Mouse (Mus musculus) cerebellum, adult 8-10 months (tissue): Measurements from ENCODE around the gene Mettl16.
"Not testable (repeated sequence)": the region's sequence is repeated elsewhere in the genome, so short reads cannot be mapped to it uniquely, and the experiment has no call there.

Experiments
- DNase-seq: peaks from one replicate; pipeline ENCODE4 v3.0.0; 2022

Mettl16 gene

DNA sequence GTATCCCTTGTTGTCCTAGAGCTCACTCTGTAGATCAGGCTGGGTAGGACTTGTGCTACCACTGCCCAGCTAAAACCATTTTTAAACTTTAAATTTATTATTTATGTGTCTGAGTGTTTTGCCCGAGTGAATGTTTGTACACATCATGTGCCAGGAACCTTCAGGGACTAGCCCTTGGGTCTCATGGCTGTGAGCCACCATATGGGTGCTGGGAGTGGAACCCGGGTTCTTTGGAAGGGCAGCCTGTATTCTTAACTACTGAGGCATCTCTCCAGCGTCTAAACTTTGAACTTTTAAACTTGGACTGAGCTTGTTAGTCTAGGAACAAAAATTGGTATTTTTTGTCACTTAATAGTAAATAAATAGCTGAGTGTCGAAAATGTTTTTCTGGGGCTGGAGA is 22.2 kb downstream of the Mettl16 start:
- no peak for DNase-seq

DNA sequence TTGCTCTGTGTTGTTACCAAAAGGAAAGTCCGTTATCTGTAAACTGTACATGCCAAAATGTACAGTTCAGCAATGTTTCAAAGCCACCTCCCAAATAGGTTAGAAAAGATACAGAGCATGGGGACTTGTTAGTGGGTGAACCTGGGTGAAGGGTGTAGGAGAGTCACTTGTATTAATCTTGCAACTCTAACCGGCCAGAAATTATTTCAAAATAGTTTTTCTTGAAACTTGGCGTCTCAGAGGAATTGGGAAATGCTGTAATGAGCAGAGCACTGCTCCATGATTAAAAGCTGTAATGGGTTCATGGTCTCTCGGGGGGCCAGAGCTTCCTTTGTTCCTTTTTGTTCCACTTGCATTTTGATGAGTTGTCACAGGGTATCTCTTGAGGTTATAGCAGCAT is 30.0 kb downstream of the Mettl16 start:
- DNase-seq = no peak

DNA sequence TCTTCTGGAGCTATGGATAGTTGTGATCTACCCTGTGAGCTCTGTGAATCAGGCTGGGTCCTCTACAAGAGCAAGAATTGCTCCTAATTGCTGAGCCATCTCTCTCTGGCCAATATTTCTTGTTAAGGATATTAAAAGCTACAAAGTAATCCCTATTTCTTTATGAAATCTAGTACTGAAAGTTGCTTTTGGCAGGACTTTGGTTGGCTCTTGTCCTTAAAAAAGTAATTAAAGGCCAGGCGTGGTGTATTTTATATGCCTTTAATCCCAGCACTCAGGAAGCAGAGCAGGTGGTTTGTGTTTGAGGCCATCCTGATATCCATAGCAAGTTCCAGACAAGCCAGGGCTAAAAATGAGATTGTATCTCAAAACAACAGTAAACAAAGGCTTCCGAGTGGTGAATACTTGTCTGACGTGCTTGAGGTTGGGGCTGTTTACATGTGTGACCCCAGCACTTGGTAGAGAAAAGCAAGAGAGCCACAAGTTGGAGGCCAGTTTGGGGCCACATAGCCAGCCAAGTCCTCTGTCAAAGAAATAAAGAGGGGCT is 33.5 kb downstream of the Mettl16 start:
- DNase-seq = no peak

DNA sequence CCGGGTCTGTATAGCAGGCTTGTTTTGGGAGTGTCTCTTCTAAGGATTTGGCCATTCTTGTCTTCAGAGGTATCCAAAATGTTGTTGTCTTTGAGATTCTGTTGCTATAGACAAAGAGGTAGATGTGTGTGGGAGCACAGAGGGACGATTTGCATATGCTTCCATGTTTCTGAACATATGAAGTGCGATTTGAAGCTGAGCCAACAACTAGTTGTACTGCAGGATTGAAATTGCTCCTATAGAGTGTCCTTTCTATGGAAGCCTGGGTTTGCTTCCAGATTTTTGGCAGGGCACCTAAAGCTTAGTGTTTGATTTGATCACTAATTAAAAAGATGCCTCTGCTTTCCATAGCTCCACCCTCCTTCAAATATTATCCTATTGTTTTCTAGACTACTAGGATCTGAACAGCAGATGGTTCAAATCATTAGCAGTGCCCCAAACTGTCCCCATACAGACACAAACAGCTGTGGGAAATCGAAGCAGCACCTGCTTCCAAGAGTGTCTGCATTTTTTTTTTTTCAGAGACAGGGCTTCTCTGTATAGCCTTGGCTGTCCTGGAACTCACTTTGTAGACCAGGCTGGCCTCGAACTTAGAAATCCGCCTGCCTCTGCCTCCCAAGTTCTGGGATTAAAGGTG is 36.7 kb downstream of the Mettl16 start:
- DNase-seq = no peak

DNA sequence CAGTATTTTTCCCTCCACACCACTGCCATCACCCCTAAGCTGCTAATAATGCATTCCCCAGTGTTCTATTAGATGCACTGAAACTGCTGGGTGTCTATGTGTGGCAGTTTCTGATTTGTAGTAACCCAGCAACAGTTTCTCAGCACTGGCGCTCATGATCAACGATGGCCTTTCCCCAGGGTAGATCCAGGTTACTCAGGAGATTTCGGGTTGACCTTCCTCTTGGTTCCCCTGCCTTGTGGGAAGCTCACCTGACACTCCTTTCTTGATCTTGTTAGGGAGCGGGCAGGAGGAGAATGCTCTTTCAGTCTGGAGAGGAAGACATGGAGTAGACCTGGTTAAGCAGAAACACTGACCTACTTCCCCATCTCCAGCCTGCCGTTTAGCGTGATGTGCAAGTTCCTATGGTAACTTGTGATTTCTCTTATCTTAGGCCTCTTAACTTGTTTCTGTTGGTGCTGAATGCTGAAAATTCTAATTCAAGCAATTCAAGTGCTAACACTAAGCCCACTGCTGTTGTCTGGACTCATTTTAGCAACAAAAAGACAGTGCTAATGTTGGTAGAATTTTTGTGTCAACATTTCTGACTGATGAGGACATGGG is 37.7 kb downstream of the Mettl16 start:
- DNase-seq = no peak

DNA sequence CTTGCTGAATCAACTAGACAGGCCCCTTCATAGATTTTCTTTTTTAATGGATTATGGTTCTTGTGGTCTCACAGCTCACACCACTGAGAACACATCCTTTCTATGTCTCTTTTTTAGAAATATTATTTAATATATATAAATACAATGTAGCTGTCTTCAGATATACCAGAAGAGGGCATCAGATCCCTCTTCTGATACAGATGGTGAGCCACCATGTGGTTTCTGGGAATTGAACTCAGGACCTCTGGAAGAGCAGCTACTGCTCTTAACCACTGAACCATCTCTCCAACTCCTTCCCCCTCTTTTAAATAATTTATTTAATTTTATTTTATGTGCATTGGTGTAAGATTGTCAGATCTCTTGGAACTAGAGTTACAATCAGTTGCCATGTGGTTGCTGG is 39.5 kb downstream of the Mettl16 start:
- no peak for DNase-seq

DNA sequence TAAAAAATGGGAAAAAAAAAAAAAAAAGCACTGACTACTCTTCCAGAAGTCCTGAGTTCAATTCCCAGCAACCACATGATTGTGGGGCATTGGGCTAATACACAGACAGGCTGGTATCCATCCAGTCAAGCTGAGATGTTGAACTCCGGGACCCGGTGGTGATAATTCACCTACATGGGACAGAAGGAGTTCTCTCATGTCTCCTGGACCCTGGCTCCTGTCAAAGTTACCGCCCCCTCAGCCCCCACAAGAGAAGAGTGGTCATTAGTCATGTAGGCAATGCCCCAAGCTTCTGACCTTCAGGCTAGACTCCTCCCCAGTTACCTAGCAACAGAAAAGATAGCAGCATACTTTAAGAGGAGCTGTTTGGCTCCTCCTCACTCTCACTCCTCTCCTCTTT is 40.4 kb downstream of the Mettl16 start:
- not testable (repeated sequence) for DNase-seq

DNA sequence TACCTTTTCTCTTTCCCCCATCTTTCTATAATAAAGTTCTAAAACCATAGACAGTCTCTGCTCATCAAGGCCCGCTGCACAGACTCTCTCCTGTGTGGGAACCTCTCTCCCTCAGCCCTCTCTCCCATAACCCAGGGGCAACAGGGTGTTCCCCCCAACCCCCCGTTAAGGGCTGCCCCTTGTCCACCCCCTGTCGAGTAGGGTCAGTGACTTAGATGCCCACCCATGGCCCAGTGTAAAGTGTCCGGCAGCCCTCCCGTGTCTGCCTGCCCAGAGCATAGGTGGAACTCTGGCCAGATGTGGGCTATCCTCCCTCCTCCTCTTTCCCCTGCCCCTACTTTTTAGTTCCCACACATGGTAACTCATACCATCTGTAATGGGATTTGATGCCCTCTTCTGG is 40.9 kb downstream of the Mettl16 start:
- DNase-seq = no peak

DNA sequence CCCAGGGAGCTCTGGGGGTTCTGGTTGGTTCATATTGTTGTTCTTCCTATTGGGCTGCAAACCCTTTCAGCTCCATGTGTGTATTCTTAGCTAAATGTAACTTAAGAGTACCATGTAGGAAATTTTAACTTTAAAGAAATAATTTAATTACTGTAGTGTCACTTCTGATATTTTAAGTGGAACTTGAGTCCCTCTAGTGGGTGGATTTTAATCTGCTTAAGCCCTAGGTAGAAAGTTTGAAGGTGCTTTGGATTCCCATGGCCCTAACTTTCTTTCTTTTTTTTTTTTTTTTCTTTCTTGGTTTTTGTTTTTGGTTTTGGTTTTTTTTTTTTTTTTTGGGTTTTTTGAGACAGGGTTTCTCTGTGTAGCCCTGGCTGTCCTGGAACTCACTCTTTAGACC is 45.2 kb downstream of the Mettl16 start:
- no peak for DNase-seq

DNA sequence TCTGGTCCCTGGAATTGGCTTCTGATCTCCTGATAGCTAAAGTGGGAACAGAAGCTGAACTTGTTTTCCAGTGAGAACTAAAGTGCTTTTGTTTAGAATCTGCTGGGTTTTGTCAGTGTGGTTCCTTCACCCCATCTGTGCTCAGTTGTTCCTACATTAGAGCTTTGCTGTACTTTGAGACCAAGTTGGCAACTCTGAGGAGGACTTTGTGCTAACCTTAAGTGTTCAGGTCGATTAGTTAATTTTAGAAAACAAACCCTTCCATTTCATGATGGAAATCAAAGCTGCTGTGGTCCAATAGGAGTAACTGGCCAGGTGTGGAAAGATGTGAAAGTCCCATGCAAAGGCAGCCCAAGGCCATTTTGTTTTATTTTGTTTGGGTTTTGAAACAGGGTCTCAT is 50.3 kb downstream of the Mettl16 start:
- DNase-seq = no peak

DNA sequence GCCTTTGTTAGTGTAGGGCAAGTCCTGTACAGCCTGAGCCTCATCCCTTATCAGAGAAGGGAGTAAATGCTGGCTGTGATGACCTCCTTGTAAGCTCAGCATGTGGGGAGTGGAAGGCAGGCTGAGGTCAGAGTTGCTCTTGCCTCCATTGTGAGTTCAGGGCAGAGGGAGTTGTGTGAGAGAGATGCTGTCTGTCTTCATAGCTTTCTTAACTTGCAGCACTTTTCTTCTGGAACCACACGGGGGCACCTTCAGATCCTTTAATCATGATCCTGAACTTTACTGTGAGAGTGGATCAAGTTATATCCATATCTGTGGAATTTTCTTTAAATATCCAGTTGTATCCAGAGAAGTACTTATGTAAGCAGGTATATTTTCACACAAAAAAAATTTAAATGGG is 50.8 kb downstream of the Mettl16 start:
- no peak for DNase-seq

DNA sequence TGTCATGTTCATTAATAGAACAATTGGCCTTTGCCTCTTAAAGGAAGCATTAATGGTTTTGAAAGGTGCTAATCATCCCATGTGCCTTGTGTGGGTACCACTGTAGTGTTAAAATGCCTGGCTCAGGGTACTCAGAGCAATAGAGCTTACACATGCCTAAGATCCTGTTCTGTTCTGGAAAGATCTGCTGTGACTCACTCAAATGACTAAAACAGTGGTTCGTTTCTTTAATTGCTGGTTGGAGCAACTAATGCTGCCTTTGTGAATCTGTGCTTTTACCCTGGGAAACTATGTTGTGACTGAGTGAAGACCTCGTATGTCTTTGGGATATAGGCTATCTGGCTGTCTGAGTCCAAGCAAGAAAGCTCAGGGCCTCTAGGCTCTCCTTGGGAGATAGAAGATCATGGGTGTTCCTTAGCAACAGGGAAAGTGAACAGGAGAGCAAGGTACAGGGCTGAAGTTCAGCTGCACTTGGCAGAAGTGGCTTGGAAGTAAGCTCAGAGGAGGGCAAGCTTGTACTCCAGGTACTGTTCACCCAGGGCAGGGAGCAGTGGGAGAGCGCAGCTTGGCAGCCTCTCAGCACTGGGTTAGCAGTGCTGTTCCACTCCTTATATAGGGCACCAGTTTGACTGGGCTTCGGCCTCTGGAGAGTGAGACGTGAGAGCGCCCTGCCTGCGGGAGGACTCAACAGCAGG is 52.3 kb downstream of the Mettl16 start:
- DNase-seq = no peak

DNA sequence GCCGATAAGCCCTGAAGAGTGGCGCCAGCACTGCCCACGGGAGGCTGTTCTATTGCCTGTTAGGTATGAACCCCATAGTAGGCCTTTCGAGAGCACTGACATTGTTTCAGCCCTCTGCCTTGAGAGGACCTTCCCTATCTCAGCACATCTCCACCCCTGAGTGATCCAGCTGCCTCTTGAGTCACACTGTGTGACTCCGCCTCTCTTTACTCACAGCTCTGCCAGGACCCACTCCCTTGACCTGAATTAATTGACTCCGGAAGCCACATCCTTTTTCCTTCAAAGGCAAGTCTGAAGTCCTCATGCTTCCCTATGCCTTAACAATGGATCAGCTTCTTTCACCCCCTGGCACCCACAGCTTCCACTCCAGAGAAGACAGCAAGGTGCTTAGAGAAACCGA is 55.5 kb downstream of the Mettl16 start:
- no peak for DNase-seq

DNA sequence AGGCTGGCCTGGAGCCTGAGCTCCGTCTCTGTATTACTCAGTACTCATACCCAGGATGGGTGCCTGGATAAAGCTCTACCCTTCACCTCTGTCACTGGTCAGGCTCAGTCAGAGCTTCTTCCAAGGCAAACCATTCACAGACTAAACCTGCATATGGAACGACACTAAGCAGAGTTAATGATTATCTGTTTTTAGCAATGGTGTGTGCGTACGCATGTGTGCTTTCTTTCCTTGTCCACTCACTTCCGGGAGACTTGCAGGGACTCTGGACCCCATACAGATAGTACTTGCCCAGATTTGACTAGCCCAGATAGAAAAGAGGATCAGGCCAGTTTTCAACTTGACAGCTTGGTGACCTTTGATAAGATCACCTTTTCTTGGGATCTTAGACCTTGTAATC is 56.1 kb downstream of the Mettl16 start:
- DNase-seq = no peak

DNA sequence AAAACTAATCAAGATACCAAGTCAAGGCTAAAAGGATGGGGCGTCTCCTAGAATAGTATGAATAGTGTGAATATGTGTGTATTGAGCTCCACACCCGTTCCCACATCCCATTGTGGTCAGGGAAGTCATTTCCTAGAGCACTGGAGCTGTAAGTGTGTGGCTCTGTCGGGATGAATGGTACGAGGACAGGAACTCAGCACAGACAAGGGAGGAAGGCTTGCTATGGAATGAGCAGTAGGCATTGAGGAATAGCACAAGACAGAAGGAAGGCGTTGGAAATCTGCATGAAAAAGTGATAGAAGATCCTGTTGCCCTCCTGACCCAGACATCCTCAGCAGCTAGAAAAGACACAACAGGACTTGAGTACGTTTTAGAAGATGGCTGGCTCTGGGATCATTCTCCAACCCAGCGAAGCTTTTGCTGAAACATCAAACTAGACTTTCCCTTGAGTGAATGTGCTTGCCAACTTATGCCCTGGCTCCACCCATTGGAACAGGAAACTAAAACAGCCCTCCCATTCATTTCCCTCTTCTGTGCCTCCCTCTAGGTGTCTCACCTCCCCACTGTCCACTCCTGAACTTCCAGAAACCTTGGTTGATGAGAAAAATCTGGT is 57.3 kb downstream of the Mettl16 start:
- DNase-seq = no peak

DNA sequence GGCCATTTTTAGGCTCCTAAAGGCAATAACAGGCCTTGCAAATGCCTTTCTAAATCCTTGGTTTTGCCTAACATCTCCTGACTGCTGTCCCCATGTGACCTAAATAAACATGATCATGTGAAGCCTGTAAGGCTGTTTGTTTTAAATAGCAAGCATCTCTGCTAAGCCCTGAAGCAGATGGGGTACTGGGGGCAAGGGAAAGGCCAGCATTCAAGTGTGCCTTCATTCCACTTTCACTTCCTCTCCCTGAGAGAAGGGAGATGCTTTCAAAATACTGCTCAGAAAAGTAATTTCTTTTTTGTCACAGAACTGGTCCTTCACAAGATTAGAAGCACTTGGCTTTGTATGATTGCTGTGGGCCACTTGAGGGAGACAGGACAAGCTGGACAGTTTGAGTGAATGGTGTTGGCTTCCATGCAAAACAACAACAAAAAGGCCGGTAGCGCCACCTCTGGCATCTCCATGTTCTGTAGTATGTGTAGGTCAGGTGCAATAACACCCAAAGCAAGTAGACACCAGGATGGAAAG is 57.8 kb downstream of the Mettl16 start:
- no peak for DNase-seq

DNA sequence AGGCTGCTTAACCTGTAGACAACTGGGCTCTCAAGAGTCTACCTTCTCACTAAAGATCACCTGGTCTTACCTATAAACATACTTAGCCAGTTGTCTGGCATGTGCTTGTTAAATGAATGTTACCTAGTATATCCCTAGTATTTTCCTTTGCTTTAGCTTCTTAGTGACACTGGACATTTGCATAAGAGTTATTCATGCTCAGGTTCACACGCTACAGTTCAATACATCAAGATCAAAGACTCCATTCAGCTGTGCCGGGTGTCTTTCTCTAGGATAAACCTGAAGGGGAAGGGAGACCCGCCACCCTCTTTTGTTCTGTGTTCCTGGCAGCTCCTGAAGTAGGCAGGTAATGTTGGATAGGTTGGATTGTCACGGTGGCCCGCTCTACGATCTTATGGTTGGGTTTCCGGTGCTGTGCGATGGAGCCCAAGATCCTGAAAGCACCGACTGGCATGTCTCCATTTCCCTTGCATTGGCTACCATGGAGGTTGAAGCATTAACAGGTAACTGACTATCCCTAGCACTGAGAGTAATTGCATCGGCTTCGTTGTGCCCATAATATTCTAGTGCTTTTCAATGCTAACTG is 58.4 kb downstream of the Mettl16 start:
- peak; percentile 38 for DNase-seq

DNA sequence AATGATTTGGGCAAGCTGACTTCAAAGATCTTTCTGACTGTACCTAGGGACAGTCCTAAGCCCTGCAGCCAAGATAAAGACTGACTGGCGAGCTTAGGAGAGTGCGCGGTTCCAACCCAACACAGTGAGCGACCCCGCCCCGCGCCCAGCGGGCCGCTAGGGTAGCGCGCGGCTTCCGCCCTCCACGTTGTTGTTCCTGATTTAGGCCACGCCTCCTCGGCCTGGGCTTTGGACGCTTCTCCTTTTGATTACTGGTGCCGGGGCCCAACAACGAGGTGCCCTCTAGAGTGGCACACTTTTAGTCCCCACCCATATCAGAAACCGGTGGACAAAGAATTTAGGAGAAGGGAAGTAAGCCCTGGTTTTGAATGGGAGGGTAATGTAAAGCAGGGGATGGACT is 59.2 kb downstream of the Mettl16 start:
- DNase-seq = peak; percentile 76

DNA sequence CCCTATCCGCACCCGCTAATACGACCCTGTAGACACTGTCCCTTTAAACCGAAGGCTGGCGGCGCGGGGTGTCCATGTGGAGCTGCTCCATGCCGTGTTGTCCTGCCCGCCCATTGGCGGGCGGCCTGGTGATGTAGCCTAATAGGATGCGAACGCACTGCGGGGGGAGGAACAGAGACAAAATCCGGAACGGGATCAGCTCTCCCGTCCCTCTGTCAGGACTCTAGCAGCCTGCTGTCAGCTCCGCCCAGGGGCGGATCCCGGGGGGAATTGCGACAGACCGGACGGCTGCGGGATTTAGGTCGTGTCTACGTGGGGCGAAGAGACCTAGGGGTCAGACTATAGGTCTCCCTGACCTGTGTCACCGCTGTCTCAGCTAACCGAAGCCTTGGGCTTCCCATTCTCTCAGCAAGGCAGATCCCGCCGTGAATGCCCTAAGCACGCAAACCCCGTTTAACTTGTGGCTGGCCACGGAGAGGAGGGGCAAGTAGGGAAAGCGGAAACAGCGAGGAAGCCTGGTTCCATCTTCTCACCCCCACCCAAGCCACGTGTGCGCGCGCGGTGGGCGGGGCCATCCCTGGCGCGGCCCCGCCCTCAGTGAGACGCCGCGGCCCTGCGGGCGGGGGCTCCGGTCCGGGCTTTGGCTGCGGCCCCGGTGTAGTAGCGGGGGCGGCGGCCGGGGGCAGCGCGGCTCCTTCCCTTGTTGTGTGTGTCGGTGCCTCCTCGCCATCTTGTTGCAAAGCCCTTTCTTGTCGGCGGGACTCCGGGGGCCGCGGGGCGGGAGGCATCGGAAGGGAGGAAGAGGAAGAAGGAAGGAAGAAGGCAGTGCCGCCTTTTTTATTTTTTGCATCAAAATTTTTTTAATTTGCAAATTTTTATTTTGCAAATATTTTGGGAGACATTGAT is 59.9 kb downstream of the Mettl16 start, which contains the start of gene Mnt:
TSS of gene Mnt (plus strand) at position 665 of the 906 bp plus-strand sequence.
- peak; percentile 98 for DNase-seq

DNA sequence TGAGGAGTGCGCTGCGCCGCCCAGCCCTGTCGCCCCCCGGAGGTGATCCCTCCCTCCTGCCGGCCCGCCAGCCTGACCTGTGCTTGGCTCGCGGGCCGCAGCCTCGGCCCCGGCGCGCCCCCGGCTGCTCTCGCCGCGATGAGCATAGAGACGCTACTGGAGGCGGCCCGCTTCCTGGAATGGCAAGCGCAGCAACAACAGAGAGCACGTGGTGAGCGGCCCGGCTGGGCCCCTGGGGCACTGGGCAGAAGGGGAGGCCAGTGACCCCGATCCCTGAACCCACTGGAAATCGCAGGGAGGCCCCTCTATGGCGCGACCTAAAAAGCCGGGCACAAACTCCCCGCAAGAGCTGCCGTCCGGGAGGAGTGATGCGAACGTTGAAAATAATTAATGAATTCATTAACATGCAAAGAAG is 60.6 kb downstream of the Mettl16 start:
- peak; percentile 59 for DNase-seq

DNA sequence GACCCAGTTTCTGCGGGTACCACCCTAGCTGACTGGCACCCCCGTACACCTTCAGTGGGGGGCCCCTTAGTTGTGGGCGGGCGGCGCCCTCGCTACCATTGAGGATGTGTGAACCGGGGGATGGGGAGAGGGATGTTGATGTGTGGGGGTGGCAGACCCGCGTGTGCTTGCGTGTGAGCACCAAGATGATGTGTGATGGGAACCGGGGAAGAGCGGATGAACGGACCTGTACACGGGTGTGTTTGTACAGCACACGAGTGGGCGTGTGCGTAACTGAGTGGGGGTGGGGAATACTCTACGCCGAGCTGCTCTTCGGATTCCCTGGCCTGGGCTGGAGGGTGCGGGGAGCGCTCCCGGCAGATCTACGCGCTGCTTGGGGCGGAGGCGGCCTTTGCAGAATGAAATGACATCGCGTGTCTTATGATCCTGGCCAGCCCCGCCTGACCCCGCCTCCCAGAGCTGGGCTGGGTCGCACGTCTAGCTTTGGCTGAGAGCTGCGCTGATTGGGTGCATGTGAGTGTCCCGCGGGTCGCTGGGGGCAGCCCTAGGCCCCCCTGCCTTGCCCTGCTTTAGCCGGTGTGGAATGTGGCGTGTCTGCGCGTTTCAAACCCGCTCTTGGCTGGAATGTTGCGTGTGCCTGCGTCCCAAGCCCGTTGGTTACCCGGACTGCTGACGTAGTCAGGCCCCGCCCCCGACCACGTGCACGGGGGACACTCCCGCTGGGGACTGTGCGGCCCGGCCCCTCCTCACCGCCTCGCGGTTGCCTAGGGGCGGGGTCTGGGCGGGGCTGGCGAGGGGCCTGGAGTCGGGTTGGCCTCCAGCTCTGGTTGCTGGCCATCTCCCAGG is 61.2 kb downstream of the Mettl16 start:
- DNase-seq = peak; percentile 98
